Mouse (Mus musculus): ENCODE results near the gene Stmn3.

GRCm38 (mm10) chr2:181290937-181291336 is 23.4 kb downstream of the Stmn3 start:
- TF ChIP-seq ZC3H11A (IDR thresholded peaks at IDR 0.05; ENCODE audit: borderline replicate concordance, low read depth, low read length) (no peak), CHD2 (IDR thresholded peaks at IDR 0.05; ENCODE audit: low read depth, low read length) (no peak), ZNF384 (IDR thresholded peaks at IDR 0.05; ENCODE audit: low read depth, low read length) (no peak)
